Mouse (Mus musculus) lung, embryonic 16.5 days (tissue): Measurements from ENCODE around the gene Mymk. TPM values are rescaled to one million over a fixed set of nuclear protein-coding genes. Genes with fewer than 3 reads are reported as not detected.

Source experiments
- ATAC-seq: fragments of 200-750 bp; cut with Nextera tagmentation; 2 replicates; pipeline ENCODE4 v1.8.0; 2017; ENCODE audit warnings: low read depth, mild to moderate bottlenecking, moderate library complexity
- H3K27ac ChIP-seq: fragments of 300-500 bp; sonication (generic); 2 replicates; pipeline ENCODE4 v1.5.1; 2014; ENCODE audit warnings: mild to moderate bottlenecking, control low read depth, low read length
- H3K27me3 ChIP-seq: fragments of 300-500 bp; sonication (generic); 2 replicates; pipeline ENCODE4 v1.6.1; 2014; ENCODE audit warnings: low read depth, low read length, mixed read lengths; ENCODE audit not compliant: control insufficient read depth, insufficient read depth
- H3K36me3 ChIP-seq: fragments of 300-500 bp; sonication (generic); 2 replicates; pipeline ENCODE4 v1.6.1; 2014; ENCODE audit warnings: low read length; ENCODE audit not compliant: control insufficient read depth, insufficient read depth
- H3K4me1 ChIP-seq: fragments of 300-500 bp; sonication (generic); replicated peaks from 2 replicates; pipeline ENCODE4 v1.6.1; 2014; ENCODE audit warnings: low read length, mixed read lengths; ENCODE audit not compliant: control insufficient read depth, insufficient read depth
- H3K4me2 ChIP-seq: fragments of 300-500 bp; sonication (generic); 2 replicates; pipeline ENCODE4 v1.6.1; 2014; ENCODE audit warnings: low read depth, low read length, control low read depth
- H3K4me3 ChIP-seq: fragments of 300-500 bp; sonication (generic); 2 replicates; pipeline ENCODE4 v1.5.1; 2014; ENCODE audit warnings: mild to moderate bottlenecking, low read length, control low read depth
- H3K9ac ChIP-seq: fragments of 300-500 bp; sonication (generic); 2 replicates; pipeline ENCODE4 v1.6.1; 2014; ENCODE audit warnings: low read length, control low read depth
- H3K9me3 ChIP-seq: fragments of 300-500 bp; sonication (generic); 2 replicates; pipeline ENCODE4 v1.6.1; 2016; ENCODE audit warnings: low read length; ENCODE audit not compliant: control insufficient read depth
- WGBS: fragments of 180-500 bp; shearing (Covaris S2); extraction: QIAGEN DNeasy Blood & Tissue Kit; methylation state at CpG from one replicate; pipeline ENCODE4 v1.1.7; 2014; 5-methylcytosine and 5-hydroxymethylcytosine counted together
- polyA plus RNA-seq: library from polyadenylated mRNA; unstranded; fragments of >200 nt; fragmentation: Nextera tagmentation; extraction: Ambion mirVana; gene quantifications from 2 replicates; pipeline ENCODE4 v1.2.1, GENCODE M21; 2015

Gene Mymk
- polyA plus RNA-seq, 1 experiment from 2014 or later, result 1.6 TPM

- ATAC-seq, result peak; percentile 21; the same call in 1 of the 2 replicates
- no peaks in the 10 kb centered on the region for H3K27me3 ChIP-seq
- H3K4me2 ChIP-seq, result no peak overlapping the region
- no peak overlapping the region for H3K9ac ChIP-seq
- H3K36me3 ChIP-seq, result no peaks in the 10 kb centered on the region
- peaks cover 58% of the 10 kb centered on the region for H3K4me1 ChIP-seq
- H3K27ac ChIP-seq, result no peak overlapping the region
- H3K4me3 ChIP-seq, result no peak overlapping the region
- 13% methylated on average over 2 of the region's 2 CpGs for WGBS
- H3K9me3 ChIP-seq, result no peaks in the 10 kb centered on the region
Observed at GRCm38 (mm10) chr2:27085801-27086200, 13.8 kb upstream of the Mymk start.

GRCm38 (mm10) chr2:27084963-27085362, 13.0 kb upstream of the Mymk start:
- no peak overlapping the region for H3K4me3 ChIP-seq
- no peak for ATAC-seq
- H3K9ac ChIP-seq, result no peak overlapping the region
- no peak overlapping the region for H3K27ac ChIP-seq
- peaks cover 58% of the 10 kb centered on the region for H3K4me1 ChIP-seq
- H3K27me3 ChIP-seq, result no peaks in the 10 kb centered on the region
- H3K9me3 ChIP-seq, result no peaks in the 10 kb centered on the region
- WGBS, result 24% methylated on average over 8 of the region's 8 CpGs
- no peaks in the 10 kb centered on the region for H3K36me3 ChIP-seq
- no peak overlapping the region for H3K4me2 ChIP-seq

- no peaks in the 10 kb centered on the region for H3K36me3 ChIP-seq
- H3K27ac ChIP-seq, result no peak overlapping the region
- 52% methylated on average over 12 of the region's 12 CpGs for WGBS
- H3K9ac ChIP-seq, result no peak overlapping the region
- peaks cover 60% of the 10 kb centered on the region for H3K4me1 ChIP-seq
- ATAC-seq, result no peak
- no peaks in the 10 kb centered on the region for H3K27me3 ChIP-seq
- no peaks in the 10 kb centered on the region for H3K9me3 ChIP-seq
- no peak overlapping the region for H3K4me2 ChIP-seq
- no peak overlapping the region for H3K4me3 ChIP-seq
Observed at GRCm38 (mm10) chr2:27083761-27084475, 11.9 kb upstream of the Mymk start.

- Histone ChIP-seq H3K36me3 (no peaks in the 10 kb centered on the region), H3K27me3 (0 out of 2 replicates have a peak, but pooled peaks cover 5% of the 10 kb centered on the region), H3K4me2 (peak overlapping the region; percentile 52), H3K4me3 (peak overlapping the region; percentile 39), H3K27ac (peak overlapping the region; percentile 67), H3K9me3 (no peaks in the 10 kb centered on the region), H3K9ac (peak overlapping the region; percentile 45), H3K4me1 (peaks cover 42% of the 10 kb centered on the region)
- peak; percentile 8; the same call in 1 of the 2 replicates for ATAC-seq
- WGBS, result 54% methylated on average over 2 of the region's 2 CpGs
Observed at GRCm38 (mm10) chr2:27079649-27080048, 7.7 kb upstream of the Mymk start.

GRCm38 (mm10) chr2:27079152-27079584, 7.2 kb upstream of the Mymk start, which contains the start of gene Adamtsl2:
TSS of gene Adamtsl2 (plus strand) at chr2:27079379.
- H3K27me3 ChIP-seq, result 0 out of 2 replicates have a peak, but pooled peaks cover 5% of the 10 kb centered on the region
- WGBS, result under 1% methylated on average over 10 of the region's 10 CpGs
- peak; percentile 85 for ATAC-seq
- H3K4me1 ChIP-seq, result peaks cover 39% of the 10 kb centered on the region
- peak within 1 kb of the TSS; percentile 52 for H3K4me2 ChIP-seq
- no peaks in the 10 kb centered on the region for H3K9me3 ChIP-seq
- H3K36me3 ChIP-seq, result no peaks in the 10 kb centered on the region
- H3K9ac ChIP-seq, result peak within 1 kb of the TSS; percentile 45
- peak within 1 kb of the TSS; percentile 77 for H3K27ac ChIP-seq
- H3K4me3 ChIP-seq, result peak within 1 kb of the TSS; percentile 39

GRCm38 (mm10) chr2:27078312-27078711, 6.3 kb upstream of the Mymk start:
- H3K4me3 ChIP-seq, result no peak overlapping the region
- H3K4me1 ChIP-seq, result peaks cover 31% of the 10 kb centered on the region
- peak overlapping the region; percentile 77 for H3K27ac ChIP-seq
- no peak overlapping the region for H3K4me2 ChIP-seq
- no peaks in the 10 kb centered on the region for H3K36me3 ChIP-seq
- H3K9ac ChIP-seq, result no peak overlapping the region
- no peaks in the 10 kb centered on the region for H3K9me3 ChIP-seq
- H3K27me3 ChIP-seq, result 0 out of 2 replicates have a peak, but pooled peaks cover 5% of the 10 kb centered on the region
- 37% methylated on average over 2 of the region's 2 CpGs for WGBS
- ATAC-seq, result no peak

GRCm38 (mm10) chr2:27077655-27078244, 5.8 kb upstream of the Mymk start:
- no peak overlapping the region for H3K9ac ChIP-seq

GRCm38 (mm10) chr2:27075485-27075884, 3.5 kb upstream of the Mymk start:
- Histone ChIP-seq H3K36me3 (no peaks in the 10 kb centered on the region), H3K4me2 (no peak overlapping the region), H3K4me3 (no peak overlapping the region), H3K9me3 (no peaks in the 10 kb centered on the region), H3K9ac (no peak overlapping the region), H3K27me3 (0 out of 2 replicates have a peak, but pooled peaks cover 5% of the 10 kb centered on the region), H3K4me1 (peaks cover 40% of the 10 kb centered on the region), H3K27ac (no peak overlapping the region)
- ATAC-seq, result no peak
- 62% methylated on average over 3 of the region's 3 CpGs for WGBS

More at GRCm38 (mm10) chr2:27077655-27078244, 5.8 kb upstream of the Mymk start:
- Histone ChIP-seq H3K36me3 (no peaks in the 10 kb centered on the region), H3K4me3 (no peak overlapping the region), H3K4me1 (peaks cover 29% of the 10 kb centered on the region), H3K4me2 (no peak overlapping the region), H3K27me3 (0 out of 2 replicates have a peak, but pooled peaks cover 5% of the 10 kb centered on the region), H3K9me3 (no peaks in the 10 kb centered on the region), H3K27ac (no peak overlapping the region; the same call in 1 of the 2 replicates)
- no peak for ATAC-seq
- 49% methylated on average over 10 of the region's 10 CpGs for WGBS

- Histone ChIP-seq H3K4me3 (no peak overlapping the region), H3K27me3 (0 out of 2 replicates have a peak, but pooled peaks cover 5% of the 10 kb centered on the region), H3K27ac (peak overlapping the region; percentile 12; the same call in 1 of the 2 replicates), H3K36me3 (no peaks in the 10 kb centered on the region), H3K4me2 (no peak overlapping the region), H3K9me3 (no peaks in the 10 kb centered on the region), H3K4me1 (peaks cover 38% of the 10 kb centered on the region), H3K9ac (no peak overlapping the region)
- WGBS, result 54% methylated on average over 4 of the region's 4 CpGs
- ATAC-seq, result peak; percentile 39
Observed at GRCm38 (mm10) chr2:27074804-27075203, 2.8 kb upstream of the Mymk start.
